Mouse (Mus musculus) naive thymus-derived CD4-positive, alpha-beta T cell, adult 2 months (primary cell): ENCODE results near the gene Ptov1.
A peak's percentile ranks its signal among the peaks of the same experiment; 100 is the strongest.

ENCODE experiments used
- DNase-seq: peaks from one replicate; pipeline ENCODE4 v3.0.0-alpha.2; 2011; ENCODE audit warnings: low read depth

Ptov1 gene

DNA sequence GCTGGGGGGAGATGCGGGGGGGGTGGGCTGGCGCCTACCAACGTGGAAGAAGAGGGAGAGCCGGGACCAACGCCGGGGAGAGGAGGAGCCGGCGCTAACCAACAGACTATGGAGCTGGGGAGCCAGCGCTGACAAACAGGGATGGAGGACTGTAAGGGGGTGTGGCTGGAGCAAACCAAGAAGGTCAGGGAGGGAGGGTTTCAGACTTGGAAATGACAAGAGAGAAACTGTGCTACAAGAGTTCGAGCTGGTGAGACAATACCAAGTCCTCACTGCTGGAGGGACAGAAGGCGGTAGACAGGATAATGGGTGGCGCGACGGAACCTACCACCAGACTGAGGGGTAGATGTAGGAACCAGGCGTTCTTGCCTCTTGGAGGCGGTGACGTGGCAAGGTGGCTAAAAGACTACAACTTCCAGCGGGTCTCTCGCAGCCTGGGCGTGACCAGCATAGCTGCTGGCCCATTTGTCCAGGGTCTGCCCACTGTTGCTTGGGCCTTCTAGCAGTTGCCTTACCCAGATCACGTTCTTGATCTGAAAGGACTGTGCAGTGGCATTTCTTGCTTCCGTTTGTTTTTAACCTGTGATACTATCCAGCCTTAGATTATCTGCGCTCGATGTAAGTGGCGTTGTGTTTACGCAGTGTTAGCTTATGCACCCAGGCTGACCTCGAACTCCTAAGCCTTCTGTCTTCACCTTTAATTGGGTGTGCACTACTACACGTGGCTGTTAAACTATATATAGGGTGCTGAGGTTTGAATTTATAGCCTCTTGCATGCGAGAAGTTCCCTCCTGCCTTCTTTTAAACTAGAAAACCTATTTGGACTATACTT, at the start of gene Ptov1:
Gene Ptov1, minus strand, starts transcription at position 92 of the 832 bp plus-strand sequence.
- peak; percentile 87 for DNase-seq

DNA sequence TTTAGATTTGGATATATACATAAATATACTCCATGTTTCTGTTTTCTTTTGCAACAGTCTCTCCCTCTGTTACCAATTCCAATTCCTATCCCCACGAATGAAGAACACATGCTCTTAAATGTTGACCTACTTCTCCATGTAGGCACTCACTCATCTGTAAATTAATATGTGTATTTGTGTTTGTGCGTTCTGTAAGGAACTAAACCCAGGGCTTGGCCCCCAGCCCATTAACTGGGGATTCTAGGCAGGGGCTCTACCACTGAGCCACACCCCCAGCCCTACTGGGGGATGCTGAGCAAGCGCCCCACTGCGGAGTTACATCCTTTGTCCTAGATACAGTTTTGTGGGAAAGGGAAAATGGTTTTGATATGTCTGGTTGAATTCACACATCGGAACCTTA, 49.5 kb upstream of the Ptov1 start:
- DNase-seq: no peak

DNA sequence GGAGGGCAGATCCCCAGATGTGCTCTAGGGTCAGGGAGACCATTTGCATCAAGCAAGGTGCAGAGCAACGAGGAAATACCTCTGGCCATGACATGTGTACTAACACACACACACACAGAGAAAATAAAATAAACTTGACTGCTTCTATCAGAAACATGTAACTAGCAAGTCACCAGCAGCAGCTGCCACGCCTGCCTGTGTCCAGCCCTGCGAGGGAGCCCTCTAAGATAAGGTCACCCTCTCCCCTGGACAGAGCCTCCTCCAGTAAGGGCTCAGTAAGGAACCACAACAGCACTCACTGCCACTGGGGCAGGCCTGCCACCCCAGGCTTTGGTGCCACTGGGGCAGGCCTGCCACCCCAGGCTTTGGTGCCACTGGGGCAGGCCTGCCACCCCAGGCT, 48.6 kb upstream of the Ptov1 start:
- DNase-seq: no peak

DNA sequence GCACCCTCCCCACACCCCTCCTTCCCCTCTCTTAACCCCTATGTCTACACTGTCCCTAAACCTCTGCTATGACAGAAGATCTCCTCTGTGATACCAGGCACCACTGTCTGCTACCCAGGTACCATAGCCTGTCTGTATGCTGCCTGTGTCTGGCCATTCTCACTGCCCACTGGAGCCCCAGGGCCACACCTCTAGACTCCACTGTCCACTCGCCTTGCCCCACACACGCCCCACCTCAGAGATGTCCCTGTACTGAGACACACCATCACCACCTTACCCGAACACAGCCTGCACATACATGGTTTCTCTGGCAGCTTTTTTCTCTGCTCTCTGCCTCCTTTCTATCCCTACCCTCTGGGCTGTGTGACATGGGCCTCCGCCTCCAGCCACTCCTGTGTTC, 47.3 kb upstream of the Ptov1 start:
- no peak for DNase-seq

DNA sequence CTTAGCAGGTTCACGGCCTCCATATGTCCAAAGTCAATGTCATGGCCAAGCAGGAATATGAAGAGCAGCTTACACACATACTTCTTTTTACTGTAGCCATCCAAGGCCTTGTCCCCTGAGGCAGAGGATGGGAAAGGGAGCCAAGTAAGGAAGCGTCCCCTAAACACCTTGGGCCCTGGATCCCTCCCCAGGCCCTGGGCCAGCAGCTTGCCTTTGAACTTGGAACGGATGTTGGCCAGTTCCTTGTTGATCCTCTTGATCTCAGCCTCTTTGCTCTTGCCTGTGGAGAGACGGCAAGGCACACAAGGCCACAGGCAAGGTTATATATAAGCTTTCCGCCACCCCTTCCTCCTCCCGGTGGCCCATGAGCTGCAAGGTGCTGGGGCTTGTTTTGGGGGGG, 46.6 kb upstream of the Ptov1 start:
- no peak for DNase-seq

DNA sequence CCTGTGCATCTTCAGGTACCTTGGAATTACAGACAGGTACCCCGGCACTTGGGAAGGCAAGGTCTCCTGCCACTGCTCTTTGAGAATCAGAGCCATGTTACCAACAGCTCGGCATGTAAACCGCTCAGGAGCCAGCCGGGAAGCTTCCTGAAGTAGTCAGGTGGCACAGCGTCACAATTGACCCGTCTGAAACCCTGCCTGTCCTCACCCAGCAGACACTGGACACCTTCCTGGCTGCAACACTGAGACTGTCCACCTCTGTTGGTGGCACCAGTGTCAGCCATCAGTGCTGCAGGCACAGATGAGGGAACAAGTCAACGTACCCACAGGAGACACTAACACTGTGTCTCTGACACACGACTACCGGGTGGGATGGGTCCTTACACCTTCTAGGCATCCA, 45.7 kb upstream of the Ptov1 start:
- DNase-seq: no peak

DNA sequence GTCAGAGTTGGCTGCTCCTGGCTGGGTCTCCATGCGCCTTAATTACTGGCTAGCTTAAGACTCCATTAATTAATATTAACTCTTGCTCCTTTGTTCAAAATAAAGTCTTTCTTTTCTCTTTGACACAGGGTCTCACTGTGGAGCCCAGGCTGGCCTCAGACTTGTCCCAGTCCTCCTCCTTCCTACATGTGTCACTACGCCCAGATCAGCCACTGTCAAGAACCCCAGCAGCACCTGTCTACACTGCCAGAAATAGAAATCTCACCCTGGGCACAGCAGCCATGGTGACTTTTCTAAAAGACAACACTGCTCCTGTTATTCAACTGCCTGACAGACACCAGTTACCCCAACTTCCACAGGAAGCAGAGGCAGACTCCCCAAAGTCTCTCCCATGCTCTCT, 44.8 kb upstream of the Ptov1 start:
- no peak for DNase-seq

DNA sequence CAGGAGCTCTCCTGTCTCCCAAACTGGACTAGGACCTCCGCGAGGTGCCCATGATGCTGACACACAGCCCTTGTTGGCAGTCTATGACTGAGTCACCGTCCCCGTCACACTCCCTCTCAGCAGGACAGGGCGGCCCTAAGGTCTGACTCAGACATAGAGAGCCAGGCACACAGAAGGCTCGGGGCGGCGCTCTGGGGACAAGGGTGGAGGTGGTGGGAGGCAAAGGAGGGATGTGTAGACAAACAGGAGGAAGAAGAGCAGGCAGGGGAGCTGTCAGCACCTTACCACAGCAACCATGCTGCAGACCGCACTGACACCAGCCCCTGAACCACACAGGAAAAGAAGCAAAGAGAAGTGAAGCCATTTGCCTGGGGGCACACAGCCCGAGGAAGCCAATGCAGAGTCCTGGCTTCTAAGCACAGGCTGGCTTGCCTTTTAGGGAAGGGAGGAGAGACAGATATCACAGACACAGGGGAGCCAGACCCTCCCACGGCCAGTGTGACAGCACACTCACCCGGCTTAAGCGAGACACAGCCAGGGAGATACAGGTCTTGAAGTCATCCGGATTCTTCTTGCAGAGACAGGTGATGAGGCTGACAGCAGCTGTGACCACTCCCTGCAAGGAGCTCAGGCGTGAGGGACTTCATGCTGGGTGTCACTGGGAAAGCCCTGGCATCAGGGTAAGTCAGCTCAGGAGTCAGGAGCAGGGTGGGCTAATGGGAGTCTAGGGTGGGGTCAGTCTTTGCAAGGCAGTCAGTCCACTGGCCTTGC, 39.3 kb upstream of the Ptov1 start:
- DNase-seq: no peak

DNA sequence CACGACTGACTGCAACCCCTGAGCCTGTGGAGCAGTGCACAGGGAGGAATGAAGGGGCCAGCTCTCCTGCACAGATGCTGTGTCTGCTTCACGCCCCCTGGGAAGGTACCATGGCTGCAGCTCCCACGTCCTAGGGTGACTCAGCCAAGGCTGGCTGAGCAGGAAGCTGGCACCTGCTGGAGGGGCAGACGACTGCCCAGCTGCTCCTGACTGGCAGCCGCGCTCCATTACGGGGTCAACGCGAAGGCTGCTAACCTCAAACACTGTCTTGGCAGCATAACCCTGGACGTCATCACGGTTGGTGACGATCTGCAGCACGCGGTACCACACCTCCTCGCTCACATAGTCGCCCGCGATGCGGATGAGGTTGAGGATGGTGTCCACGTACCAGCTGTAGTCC, 35.8 kb upstream of the Ptov1 start:
- DNase-seq: no peak

DNA sequence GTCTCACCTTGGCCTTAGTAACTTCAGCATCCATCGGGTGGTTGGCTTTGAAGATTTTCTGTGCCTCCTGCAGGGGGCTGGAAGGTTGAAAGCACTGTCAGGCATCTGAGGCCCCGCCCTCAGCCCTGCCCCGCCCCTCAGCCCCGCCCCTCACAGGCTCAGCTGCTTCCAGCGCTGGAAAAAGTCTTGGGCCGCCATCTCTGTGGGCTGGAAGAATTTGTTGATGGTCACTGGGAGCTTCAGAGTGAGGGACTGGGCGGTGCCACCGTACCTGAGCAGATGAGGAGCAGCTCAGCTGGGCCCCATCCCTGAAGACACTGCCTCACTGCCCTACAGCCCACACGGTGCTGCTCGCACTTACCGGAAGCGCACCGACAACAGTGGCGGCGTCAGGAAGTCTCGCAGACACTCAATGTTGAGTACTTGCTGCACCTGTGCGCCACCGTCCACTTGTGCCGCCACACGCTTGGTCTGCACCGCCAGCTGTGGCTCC, 31.7 kb upstream of the Ptov1 start:
- DNase-seq: peak; percentile 91

DNA sequence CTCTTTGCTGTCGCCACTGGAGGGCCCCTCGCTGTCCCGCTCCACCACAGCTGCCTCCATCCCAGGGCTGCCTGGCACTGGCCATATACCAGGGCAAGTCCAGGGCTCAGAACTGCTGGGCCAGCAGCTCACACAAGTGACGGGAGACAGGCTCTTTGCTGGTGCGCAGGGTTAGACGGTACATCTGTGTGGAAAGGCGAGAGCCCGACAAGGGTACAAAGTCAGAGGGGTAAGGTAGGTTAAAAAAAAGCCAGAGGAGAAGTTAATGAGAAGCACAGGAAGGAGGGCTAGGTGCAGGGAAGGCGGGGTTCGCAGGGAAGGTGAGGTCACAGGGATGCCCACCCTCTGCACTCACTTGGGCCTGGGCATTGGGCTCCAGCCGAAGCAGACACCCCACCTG, 31.0 kb upstream of the Ptov1 start:
- DNase-seq: no peak

DNA sequence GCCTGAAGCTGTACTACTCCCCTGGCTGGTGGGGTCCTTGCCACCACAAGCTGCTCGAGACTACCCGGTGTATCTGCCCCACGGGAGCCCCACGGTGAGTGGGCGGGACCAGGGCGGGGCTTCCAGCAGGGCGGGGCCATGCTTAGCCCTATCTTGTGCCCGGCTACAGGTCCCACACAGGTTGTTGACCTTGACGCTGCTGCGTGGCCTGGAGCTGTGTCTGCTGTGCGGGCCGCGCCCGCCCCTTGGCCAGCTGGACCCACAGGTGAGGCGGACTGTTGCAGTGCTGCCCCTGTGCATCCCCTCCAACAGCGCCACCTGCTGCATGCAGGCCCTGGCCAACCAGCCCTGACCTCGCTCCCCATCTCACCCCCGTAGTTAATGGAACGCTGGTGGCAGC, 29.0 kb upstream of the Ptov1 start:
- peak; percentile 36 for DNase-seq

DNA sequence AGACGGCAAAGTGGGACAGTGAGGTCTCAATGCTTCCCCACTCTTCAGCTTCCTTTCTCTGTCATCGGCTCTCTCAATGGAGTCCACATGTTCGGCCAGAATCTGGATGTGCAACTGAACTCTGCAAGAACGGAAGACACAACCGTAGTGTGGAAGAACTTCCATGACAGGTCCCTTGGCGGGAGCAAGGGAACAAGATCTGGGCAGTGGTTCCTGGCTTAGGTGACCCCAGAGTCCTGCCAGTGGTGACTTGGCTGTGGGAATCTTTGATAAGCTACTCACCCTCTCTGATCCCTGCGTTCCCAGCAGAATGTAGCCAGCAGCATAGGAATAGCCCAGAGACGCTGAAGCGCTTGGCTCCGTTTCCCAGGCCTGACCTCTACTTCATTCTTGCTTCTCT, 26.9 kb upstream of the Ptov1 start:
- no peak for DNase-seq

DNA sequence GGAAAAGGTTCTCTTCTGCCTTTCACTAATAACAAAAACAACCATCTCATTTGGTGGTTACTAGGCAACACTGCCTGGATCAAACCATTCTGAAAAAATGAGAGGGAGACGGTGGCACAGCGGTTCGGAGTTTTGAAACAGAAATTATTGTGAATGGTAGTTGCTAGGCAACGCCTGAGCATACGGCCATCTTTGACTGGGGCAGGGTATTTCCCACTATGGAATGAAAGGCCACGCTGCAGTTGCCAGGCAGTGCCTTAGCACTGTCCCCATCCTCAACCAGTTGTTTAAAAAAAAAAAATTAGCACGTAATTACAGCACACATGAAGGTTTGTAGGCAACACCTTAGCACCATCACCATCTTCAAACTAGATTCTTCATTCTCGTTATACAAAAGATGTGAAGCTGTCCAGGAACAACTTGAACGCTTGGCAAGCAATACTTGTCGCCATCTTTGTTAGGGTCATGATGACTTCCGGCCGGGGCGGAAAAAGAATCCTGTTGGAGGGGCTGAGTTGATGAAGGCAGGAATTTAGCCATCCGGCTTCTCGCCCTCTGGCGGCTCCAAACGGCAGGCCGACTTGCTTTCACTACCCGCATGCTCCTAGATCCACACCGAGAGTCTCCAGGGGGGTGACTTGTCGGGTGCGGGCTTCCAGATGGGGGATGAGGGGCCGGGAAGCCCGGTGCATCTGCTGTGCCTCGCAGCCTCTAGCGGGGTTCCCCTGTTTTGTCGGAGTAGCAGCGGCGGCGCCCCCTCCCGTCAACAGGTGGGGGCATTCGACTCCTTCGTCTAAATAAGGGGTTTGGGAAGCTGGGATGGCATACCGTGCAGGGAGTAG, 26.2 kb upstream of the Ptov1 start, which contains the start of gene Fuz:
Gene Fuz, plus strand, starts transcription at position 487 of the 842 bp plus-strand sequence.
- peak; percentile 96 for DNase-seq

DNA sequence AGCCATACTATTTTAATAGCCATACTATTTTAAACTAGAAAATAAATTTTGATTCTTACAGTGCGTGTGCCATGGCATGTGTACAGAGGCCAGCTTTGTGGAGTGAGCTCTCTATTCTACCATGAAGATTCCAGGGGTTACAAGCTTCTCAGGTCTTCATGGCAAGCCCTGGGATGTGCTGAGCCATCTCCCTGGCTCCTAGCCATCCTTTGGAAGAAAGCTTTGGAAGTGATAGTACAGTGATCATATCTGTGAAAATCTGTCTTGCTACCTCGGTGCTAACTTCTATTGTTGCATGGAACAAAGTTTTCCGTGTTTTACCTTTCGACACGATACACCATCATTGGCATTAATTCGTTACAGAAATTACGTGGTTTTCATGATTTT, 25.6 kb upstream of the Ptov1 start:
- no peak for DNase-seq

DNA sequence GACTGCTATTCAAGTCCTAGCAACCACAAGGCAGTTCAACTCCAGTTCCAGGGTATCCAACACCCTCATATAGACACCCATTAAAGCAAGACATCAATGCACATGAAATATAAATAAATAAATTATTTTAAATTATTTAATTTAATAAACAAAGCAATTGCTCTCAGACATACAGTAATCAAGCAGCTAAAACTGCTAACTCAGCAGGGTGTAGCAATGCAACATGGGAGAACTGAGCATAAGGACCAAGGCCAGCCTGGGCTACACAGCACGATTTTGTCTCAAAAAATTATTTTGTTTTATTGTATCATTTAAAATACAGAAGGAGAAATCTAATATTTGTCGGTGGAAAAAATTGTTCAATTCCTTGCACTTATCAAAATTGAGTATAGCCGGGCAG, 24.6 kb upstream of the Ptov1 start:
- DNase-seq: no peak

DNA sequence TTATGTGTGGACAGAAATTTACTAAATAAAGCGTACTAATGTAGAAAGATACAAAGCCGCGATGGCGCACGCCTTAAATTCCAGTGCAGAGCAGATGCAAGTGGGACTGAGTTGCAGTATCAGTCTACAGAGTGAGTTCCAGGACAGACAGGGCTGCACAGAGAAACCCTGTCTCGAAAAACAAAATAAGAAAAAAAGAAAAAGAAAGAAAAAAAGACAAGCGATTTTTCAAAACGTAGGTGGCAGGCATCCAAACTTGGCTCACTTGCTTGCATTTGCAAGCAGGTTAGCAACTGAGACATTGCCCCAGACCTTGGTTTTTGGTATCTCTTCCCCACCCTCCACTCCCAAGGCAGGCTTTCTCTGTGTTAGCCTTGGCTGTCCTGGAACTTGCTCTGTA, 23.6 kb upstream of the Ptov1 start:
- no peak for DNase-seq

DNA sequence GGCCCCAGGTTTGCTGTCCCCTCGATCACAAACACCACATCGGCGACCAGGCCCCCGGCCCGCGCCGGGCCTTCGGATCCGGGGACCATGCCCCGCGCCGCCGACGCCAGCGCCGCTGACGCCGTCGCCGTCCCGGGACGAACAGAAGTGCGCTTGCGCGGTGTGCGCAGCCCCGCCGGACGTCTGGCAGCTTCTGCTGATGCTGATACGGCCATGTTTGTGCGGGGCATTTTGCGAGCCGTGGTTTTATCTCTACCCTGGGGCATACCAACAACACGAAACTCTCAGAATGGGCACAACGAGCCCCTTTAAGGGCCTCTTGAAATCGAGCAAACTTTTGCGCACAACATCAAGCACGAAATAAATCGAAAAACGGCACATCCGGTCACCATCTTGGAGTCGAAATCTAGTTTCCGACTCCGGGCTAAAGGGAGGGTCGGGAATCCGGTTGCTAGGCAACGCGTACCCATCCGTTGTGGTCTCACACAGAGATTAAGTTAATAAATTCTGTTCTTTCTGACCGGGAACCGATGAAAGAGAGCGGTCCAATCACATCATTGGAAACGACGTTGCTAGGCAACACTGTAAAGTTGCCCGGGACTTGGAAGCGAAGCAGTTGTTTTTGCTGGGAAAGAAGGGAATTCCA, 22.8 kb upstream of the Ptov1 start, which contains the start of gene Med25:
Gene Med25, minus strand, starts transcription at position 437 of the 646 bp plus-strand sequence.
- peak; percentile 95 for DNase-seq

DNA sequence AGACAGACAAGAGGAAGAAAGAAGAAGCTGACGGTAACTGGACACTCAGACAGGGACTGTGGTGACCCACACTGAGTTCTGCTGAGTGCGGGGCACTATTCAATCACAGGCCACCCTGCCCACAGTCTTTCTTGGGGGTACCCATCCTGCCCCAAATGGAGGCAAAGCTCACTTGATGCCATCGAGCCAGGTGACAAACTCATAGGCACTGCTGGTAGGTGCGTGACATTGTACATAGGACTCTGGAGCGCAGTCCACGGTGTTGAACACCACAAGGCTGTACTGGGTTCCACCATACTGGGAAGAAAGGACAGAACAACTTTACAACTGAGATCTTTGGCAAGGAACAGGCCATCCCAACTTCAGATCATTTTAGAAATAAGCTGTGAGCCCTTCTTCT, 22.0 kb upstream of the Ptov1 start:
- no peak for DNase-seq

DNA sequence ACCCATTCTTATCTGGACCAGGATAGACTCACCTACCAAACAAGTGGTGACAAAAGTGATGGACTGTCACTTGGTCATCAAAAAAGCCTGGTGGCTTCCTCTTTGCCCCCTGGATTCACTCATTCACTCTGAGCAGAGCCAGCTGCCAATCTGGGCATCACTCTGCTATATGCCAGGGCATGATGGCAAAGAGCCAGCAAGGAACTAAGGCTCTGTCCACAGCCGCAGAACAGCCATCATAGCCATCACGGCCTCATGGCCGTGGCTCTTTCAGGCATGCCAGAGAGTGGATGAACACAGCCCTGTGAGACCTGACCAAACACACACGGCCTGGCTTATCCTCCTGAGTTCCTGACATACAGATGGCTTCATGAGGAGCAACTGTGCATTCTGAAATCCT, 21.1 kb upstream of the Ptov1 start:
- no peak for DNase-seq

DNA sequence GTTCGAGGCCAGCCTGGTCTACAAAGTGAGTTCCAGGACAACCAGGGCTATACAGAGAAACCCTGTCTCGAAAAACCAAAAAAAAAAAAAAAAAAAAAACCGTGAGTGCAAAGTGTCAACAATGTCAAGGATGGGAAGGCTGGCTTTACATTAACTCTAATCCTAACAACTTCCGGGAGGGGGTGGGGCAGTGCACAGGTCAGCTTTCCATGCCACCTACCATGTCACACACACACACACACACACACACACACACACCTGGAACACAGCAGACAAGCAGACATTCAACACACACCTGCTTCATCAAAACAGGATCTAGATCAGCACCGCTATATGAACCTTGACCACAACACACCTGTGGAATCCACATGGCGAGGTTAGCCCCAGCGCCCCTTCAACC, 20.6 kb upstream of the Ptov1 start:
- no peak for DNase-seq
